Mouse (Mus musculus) liver, embryonic 14.5 days (tissue): ENCODE data around the gene Lrrc8b.

Experiments
- CTCF ChIP-seq: IDR thresholded peaks from 2 replicates; pipeline ENCODE4 v1.5.1; 2016; ENCODE audit warnings: antibody characterized with exemption, low read depth, control low read depth
- EP300 ChIP-seq: IDR thresholded peaks from 2 replicates; pipeline ENCODE4 v1.6.1; 2016; ENCODE audit warnings: antibody characterized with exemption, low read depth

DNA sequence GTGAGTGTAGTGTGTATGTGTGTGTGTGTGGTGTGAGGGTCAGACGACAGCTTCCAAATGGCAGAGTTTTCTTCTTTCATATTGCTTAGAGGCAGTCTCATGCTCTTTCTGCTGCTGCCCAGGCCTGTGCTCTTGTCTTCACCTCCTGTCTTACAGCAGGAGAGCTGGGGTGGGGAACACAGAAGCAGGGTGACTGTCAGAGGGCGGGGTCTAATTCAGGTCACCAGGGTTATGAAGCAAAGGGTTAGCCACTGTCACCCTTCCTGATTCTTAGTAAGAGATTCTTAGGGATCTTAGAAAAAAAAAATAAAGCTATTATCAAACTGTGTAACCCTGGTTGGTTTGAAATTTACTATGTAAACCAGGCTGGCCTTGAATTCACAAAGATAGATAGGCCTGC lies 10.0 kb downstream of the Lrrc8b start:
- no peak for TF ChIP-seq CTCF
- no peak for TF ChIP-seq EP300
